Mouse (Mus musculus) left cerebral cortex, adult 8-10 months (tissue): Measurements from ENCODE around the gene Fzd10. TPM values are rescaled to one million over a fixed set of nuclear protein-coding genes. Genes with fewer than 3 reads are reported as not detected.

Experiments used
- DNase-seq, 2 experiments: peaks; one replicate each; pipeline ENCODE4 v3.0.0; 2022; ENCODE audit warnings: low spot score in 2 of 2
- total RNA-seq, 4 experiments: library from RNA; stranded (reverse); gene quantifications; 2 replicates each; pipeline ENCODE4 v1.2.4; 2022

Fzd10 gene
- total RNA-seq, 4 experiments from 2014 or later = 1.9 to 2.6 (median 1.9) TPM

GRCm38 (mm10) chr5:128601036-128602019, 684 bp downstream of the Fzd10 start:
- no peak for DNase-seq

DNA sequence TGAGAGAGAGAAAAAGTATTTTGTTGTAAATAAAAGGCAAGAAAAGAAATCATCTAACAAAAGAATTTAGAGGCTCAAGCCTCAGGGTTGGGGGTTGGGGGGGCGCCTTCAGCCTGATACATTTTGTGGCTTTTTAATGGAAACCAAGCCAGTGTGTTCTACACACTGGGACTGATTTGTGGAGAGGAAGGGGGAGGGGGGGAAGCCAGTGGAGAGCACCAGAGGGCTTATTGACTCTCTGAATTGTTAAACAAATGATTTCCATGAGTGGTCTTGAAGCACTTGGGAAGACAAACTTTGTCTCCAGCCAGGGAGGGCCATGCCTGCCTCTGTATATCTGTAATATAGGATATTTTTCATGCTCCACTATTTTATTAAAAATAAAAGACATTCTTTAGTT, 3.0 kb downstream of the Fzd10 start:
- no peak for DNase-seq

DNA sequence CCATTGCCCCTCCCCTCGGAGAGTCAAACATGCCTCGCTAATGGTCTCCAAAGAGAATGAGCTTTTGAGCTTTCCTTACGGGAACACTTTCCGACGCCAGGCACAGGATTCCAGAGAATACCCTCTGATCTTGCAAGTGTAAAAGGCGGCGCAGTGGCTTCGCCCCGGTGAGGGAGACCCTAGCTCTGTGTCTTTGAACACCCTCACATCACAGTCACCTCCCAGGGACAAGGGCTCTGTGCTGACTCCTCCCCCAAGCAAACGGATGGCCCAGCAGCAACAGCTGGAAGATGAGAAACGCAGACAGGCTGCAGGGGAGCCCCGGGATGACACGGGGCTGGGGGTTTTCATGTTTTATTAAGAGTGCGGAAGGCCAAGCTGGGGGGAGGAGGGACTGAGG, 6.0 kb downstream of the Fzd10 start:
- DNase-seq = no peak

DNA sequence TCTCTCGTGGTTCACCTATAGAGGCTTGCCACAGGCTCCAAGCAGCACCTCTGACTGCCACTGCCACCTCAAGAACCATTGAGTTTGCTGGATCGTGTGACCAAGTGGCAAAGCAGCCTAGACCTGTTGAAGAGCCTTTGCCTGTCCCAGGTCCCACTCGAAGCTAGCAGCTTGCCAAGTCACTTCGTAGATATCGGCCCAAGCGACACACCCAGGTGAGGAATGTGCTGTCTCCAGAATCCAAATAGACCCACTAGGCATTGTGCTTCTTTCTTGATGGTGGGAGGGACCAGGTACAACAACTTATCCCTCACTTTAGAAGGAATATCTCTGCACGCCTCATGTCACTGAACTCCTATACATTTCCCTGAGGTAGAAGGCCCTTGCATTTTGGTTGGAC, 8.4 kb downstream of the Fzd10 start:
- no peak for DNase-seq

GRCm38 (mm10) chr5:128617621-128618020, 17.0 kb downstream of the Fzd10 start:
- no peak for DNase-seq

- no peak for DNase-seq
Observed at GRCm38 (mm10) chr5:128619987-128620386, 19.3 kb downstream of the Fzd10 start.

GRCm38 (mm10) chr5:128620408-128620807, 19.8 kb downstream of the Fzd10 start:
- no peak for DNase-seq

GRCm38 (mm10) chr5:128627763-128628162, 27.1 kb downstream of the Fzd10 start:
- DNase-seq = no peak

GRCm38 (mm10) chr5:128636648-128637047, 36.0 kb downstream of the Fzd10 start:
- no peak for DNase-seq

DNA sequence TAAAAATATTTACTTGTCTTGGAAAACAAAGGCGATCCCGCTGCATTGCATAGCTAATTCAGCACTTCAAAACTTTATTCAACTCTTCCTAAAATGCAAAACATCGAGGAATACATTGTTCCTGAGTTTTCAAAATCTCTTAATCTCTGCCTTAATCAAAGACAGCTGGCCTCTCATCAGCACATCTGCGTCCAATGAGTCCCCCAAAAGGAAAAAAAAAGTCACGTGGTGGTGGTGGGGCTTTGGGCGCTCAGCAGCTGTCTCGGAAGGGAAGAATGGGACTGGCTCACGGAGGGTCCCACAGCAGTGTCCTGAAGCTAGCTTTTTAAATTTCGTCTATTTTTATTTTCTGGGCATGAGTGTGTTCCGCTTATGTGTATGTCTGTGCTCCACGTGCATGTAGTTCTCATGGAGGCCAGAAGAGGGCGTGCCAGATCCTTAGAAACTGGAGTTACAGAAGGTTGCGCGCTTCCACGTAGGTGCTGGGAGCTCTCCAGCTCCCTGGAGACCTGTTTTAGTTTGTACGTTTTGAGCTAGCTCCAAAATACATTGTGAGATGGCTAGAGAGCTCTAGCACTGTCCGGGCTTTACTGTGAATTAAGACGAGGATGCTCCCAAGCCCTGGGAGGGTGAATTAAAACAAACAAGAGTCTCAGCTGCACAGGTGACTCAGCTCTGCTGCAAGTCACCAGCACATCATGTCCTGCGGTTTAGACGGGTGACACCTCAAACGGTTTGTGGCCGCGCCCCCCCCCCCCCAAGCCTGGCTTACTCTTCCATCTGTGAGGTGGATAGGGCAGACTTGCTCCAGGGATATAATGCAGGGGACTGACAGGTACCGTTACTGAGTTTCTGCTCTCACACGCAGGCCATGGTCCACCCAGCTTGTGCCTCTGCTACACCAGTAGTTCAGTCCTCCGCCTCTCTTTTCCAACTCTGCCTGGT, 36.7 kb downstream of the Fzd10 start:
- DNase-seq = no peak

- no peak for DNase-seq
Observed at GRCm38 (mm10) chr5:128638716-128639115, 38.1 kb downstream of the Fzd10 start.

DNA sequence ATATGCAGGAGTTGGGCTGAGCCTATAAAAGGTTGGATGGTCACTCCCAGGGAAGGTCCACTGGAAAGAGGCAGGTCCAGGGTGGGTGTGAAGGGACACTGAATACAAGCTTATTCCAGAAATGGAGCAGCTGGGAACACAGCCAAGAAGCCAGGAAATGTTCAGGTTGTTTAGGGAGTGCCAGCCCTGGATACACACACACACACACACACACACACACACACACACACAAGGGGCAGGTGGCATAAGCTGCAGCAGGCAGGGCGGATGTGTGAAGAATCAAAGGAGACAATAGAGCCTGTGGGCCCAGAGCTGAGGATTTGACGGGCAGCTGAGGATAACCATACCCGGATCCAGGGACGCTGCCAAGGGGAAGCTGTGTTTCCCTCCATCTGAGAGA, 42.4 kb downstream of the Fzd10 start:
- no peak for DNase-seq

GRCm38 (mm10) chr5:128645720-128646119, 45.1 kb downstream of the Fzd10 start:
- DNase-seq = no peak

DNA sequence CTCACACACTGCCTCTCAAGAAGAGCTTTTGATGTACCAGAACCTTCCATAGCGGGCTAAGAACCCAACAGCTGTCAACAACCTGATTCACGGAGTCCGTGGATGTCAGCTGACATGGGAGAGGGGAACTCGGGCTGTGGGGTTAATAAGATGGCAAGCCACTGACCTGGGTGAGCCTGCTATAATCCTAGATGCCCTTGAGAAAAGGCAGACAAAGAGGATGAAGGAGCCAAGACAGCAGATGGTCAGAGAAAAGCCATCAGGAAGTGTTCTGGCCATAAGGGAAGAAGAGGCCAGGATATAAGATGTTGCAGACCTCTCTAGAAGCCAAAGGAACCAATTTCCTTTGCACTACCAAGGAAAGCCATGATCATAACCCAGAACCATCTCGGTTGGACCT, 45.6 kb downstream of the Fzd10 start:
- no peak for DNase-seq

DNA sequence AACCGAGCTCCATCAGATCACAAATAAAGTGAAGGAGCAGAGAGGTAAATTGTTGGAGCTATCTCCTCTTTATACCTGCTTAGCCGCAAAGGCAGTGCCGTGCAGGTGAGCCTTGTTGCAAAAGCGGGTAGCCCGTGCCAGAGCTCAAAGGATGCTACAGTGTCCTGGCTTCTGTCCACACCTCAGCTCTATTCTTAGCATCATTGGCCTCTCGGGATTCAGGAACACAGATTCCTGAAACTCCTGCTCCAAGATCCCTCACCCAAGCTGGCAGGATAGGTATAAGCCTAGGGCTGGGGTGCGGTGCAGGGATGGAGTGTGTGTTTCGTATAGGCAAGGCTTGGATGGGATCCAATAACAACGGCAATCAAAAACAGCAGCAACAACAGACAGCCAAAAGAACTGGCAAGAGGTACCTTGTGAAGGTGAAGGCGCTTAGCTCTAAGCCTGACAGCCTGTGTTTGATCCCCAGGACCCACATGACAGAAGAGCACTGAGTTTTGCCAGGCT, 46.6 kb downstream of the Fzd10 start:
- no peak for DNase-seq

DNA sequence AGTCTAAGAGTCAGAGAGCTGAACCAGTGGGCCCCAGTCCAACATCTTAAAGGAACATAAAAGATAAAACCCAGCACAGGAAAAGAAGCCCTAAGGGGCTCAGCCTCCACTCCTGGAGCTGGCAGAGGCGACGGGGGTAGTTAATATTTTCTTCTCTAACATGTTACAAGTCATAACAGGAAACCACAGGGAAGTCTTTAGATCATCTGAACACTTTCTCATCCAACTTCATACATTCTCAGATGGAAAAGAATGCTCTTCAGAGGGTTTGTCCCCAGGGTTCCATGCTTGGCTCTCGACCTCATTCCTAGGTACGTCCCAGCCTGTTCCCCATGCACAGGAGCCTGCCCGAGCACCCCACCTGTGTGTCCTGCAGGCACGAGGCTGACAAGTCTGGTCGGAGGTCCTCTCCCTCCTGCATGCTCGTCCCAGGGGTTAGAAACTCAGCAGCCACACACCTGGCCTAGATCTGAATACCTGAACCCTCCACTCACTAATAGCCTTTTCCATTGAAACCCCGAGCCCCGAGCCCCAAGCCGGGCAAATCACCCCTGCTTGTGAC, 48.8 kb downstream of the Fzd10 start:
- no peak for DNase-seq

Other genes with a start within 250 kb of the Fzd10 start
- gene Tmem132d, start 167.8 kb upstream of the Fzd10 start, total RNA-seq = 10 to 100 TPM; 49.1 to 62.3 (median 54.6) TPM
- under 1 TPM in 3 of 4 experiments, not detected in 1; 0.08 to 0.21 (median 0.12) TPM for gene Piwil1, start 101.7 kb downstream of the Fzd10 start, total RNA-seq